Mouse (Mus musculus): ENCODE results near the gene Gpc4. TPM values are rescaled to one million over a fixed set of nuclear protein-coding genes. Genes with fewer than 3 reads are reported as not detected.

Gpc4 gene
- polyA plus RNA-seq, 1 experiment from 2014 or later, result 60.4 TPM

- Histone ChIP-seq H3K9me3 (no peaks in the 10 kb centered on the region), H3K36me3 (replicated peaks) (no peaks in the 10 kb centered on the region), H3K27ac (peak overlapping the region; percentile 65), H3K27me3 (no peaks in the 10 kb centered on the region), H3K9ac (no peak overlapping the region), H3K4me2 (no peak overlapping the region), H3K4me1 (peaks cover 3% of the 10 kb centered on the region; the same call in 1 of the 2 replicates), H3K4me3 (replicated peaks) (no peak overlapping the region)
- no peak; the same call in 1 of the 2 replicates for ATAC-seq (ENCODE audit: low FRiP score)
- 38% methylated on average over 2 of the region's 2 CpGs for WGBS
Measured at GRCm38 (mm10) chrX:52138461-52139075, 26.5 kb downstream of the Gpc4 start.

GRCm38 (mm10) chrX:52138033-52138432, 27.0 kb downstream of the Gpc4 start:
- no peak overlapping the region for H3K4me3 ChIP-seq (replicated peaks)
- H3K4me2 ChIP-seq, result no peak overlapping the region
- no peaks in the 10 kb centered on the region for H3K36me3 ChIP-seq (replicated peaks)
- peaks cover 3% of the 10 kb centered on the region; the same call in 1 of the 2 replicates for H3K4me1 ChIP-seq
- peak; percentile 75; the same call in 1 of the 2 replicates for ATAC-seq (ENCODE audit: low FRiP score)
- H3K9me3 ChIP-seq, result no peaks in the 10 kb centered on the region
- whole genome bisulfite sequencing, result 33% methylated on average over 5 of the region's 5 CpGs
- no peak overlapping the region for H3K27ac ChIP-seq
- H3K9ac ChIP-seq, result no peak overlapping the region
- H3K27me3 ChIP-seq, result no peaks in the 10 kb centered on the region

GRCm38 (mm10) chrX:52136525-52136924, 28.5 kb downstream of the Gpc4 start:
- no peak overlapping the region for H3K4me3 ChIP-seq (replicated peaks)
- H3K27ac ChIP-seq, result no peak overlapping the region
- 80% methylated on average over 5 of the region's 5 CpGs for WGBS
- no peak overlapping the region for H3K9ac ChIP-seq
- H3K4me2 ChIP-seq, result no peak overlapping the region
- no peaks in the 10 kb centered on the region for H3K36me3 ChIP-seq (replicated peaks)
- peaks cover 3% of the 10 kb centered on the region; the same call in 1 of the 2 replicates for H3K4me1 ChIP-seq
- H3K27me3 ChIP-seq, result no peaks in the 10 kb centered on the region
- H3K9me3 ChIP-seq, result no peaks in the 10 kb centered on the region
- no peak for ATAC-seq (ENCODE audit: low FRiP score)

DNA sequence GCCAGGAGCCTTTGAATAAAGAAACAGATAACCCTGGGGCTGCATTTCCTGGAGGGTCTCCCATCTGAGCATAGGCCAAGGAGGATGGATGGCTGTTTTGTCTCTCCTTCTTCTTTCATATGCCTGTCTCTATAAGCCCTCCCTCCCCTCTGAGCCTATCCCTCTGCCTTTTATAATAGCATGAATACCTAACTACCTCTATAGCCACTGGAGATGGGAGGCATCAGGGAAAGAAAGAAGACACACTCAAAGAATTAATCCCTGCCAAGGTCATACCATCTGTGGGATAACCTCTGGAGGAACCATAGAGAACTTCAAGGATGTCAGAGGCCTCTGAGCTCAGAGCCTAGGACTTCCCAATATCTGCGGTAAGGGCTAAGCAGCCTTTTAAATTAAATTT, 35.4 kb downstream of the Gpc4 start:
- H3K36me3 ChIP-seq (replicated peaks), result no peaks in the 10 kb centered on the region
- no peak overlapping the region for H3K9ac ChIP-seq
- no peak overlapping the region for H3K27ac ChIP-seq
- H3K9me3 ChIP-seq, result no peaks in the 10 kb centered on the region
- H3K4me3 ChIP-seq (replicated peaks), result no peak overlapping the region
- 100% methylated on average over 1 of the region's 1 CpGs for WGBS
- no peaks in the 10 kb centered on the region for H3K27me3 ChIP-seq
- no peaks in the 10 kb centered on the region for H3K4me1 ChIP-seq
- ATAC-seq (ENCODE audit: low FRiP score), result no peak
- no peak overlapping the region for H3K4me2 ChIP-seq

DNA sequence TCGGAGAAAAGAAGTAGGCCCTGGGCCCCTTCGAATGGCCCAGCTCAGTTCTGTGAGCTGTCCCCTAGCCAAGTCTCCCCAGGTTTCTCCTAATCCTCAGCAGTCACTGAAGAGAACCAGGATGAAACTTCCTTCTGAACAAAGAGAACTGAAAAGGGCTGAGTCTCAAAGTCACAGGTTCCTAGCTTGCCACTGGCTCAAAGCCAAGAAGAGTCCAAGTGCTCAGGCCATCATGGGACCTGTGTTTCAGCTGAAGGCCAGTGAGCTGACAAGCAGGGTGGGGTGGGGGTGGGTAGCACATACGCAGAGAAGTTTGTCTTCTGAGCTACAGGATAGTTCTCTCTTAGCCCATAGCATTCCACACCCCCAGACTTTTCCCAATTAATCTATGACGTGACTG, 36.3 kb downstream of the Gpc4 start:
- Histone ChIP-seq H3K4me1 (no peaks in the 10 kb centered on the region), H3K27ac (no peak overlapping the region), H3K27me3 (no peaks in the 10 kb centered on the region), H3K4me3 (replicated peaks) (no peak overlapping the region), H3K9ac (no peak overlapping the region), H3K36me3 (replicated peaks) (no peaks in the 10 kb centered on the region), H3K4me2 (no peak overlapping the region), H3K9me3 (no peaks in the 10 kb centered on the region)
- ATAC-seq (ENCODE audit: low FRiP score), result no peak
- WGBS, result 70% methylated on average over 4 of the region's 4 CpGs

DNA sequence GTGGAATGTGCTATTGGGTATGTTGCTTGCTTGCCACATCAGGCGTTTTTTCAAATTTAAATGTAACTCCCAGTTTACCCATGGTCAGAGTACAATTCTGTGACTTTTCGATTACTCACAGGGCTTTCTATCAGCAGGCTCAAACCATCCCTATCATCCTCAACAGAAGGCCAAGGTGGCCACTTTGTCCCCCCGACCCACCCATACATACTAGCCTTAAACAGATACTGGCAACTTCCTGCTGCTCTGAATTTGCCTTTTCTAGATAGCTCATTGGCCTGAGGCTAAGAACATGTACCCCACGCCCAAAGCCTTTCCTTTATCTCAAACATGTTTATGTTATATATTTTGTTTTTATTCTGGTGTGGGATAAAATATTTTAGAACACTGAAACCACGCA, 51.4 kb downstream of the Gpc4 start:
- no peaks in the 10 kb centered on the region for H3K27me3 ChIP-seq
- no peaks in the 10 kb centered on the region for H3K4me1 ChIP-seq
- H3K9me3 ChIP-seq, result no peaks in the 10 kb centered on the region
- H3K9ac ChIP-seq, result no peak overlapping the region
- 80% methylated on average over 5 of the region's 5 CpGs for WGBS
- H3K4me2 ChIP-seq, result no peak overlapping the region
- no peak overlapping the region for H3K27ac ChIP-seq
- no peak for ATAC-seq (ENCODE audit: low FRiP score)
- H3K4me3 ChIP-seq (replicated peaks), result no peak overlapping the region
- H3K36me3 ChIP-seq (replicated peaks), result no peaks in the 10 kb centered on the region

DNA sequence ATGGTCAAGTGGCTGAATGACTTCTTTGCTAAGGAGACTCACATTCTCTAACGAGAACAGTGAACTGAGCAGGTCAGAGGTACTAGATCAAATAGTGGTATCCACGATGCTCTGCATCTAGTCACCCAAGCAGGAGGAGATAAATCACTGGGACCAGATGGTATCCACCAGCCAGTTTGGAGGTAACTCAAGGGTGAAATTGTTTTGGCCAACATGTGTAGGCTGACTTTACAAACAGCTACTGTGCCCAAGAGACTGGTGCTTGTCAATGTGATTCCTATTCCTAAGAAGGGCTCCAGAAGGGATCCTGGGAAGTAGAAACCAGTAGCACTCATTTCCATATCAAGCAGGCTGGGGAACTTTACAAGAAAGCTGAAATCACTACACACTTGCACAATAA, 55.4 kb downstream of the Gpc4 start:
- H3K4me3 ChIP-seq (replicated peaks), result no peak overlapping the region
- no peaks in the 10 kb centered on the region for H3K9me3 ChIP-seq
- no peaks in the 10 kb centered on the region for H3K4me1 ChIP-seq
- H3K36me3 ChIP-seq (replicated peaks), result no peaks in the 10 kb centered on the region
- H3K4me2 ChIP-seq, result no peak overlapping the region
- H3K27ac ChIP-seq, result no peak overlapping the region
- WGBS, result 51% methylated on average over 2 of the region's 2 CpGs
- H3K9ac ChIP-seq, result no peak overlapping the region
- H3K27me3 ChIP-seq, result no peaks in the 10 kb centered on the region
- no peak for ATAC-seq (ENCODE audit: low FRiP score)

DNA sequence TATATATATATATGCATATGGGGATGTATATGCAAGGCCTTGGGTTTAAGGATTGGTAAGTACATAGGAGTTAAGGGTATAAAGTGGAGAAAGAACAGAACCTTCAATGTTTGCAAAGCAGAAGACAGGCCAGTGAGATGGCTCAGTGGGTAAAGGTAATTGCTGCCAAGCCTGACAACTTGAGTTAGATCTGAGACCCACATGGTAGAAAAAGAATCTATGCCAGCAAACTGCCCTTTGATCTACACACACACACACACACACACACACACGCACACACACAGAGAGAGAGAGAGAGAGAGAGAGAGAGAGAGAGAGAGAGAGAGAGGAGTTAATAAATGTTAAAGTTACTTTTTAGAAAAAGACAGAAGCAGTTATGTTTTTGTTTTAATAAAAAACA, 56.1 kb downstream of the Gpc4 start:
- H3K4me3 ChIP-seq (replicated peaks), result no peak overlapping the region
- no peak overlapping the region for H3K9ac ChIP-seq
- no peaks in the 10 kb centered on the region for H3K36me3 ChIP-seq (replicated peaks)
- no peak overlapping the region for H3K27ac ChIP-seq
- H3K9me3 ChIP-seq, result no peaks in the 10 kb centered on the region
- H3K27me3 ChIP-seq, result no peaks in the 10 kb centered on the region
- ATAC-seq (ENCODE audit: low FRiP score), result no peak
- H3K4me2 ChIP-seq, result no peak overlapping the region
- WGBS, result 100% methylated on average over 1 of the region's 1 CpGs
- H3K4me1 ChIP-seq, result no peaks in the 10 kb centered on the region

DNA sequence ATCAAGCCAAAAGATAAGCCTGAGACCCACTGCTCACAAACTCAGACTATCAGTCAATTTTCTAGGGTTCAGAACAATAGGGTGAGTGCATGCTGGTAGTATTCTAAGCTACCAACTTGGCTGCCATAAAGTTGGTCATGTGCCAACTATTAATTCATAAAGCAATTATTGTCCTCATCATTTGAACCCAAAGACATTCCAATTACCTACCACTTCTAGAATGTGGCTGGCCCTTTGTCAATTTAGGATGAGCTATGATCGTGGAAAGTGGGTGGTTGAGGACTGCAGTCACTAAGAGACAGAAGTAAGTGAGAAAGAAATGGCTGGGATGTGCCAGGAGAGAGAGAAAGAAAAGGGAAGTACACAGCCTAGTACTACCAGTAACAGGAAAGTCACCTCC, 61.3 kb downstream of the Gpc4 start:
- WGBS, result 73% methylated on average over 1 of the region's 1 CpGs
- H3K36me3 ChIP-seq (replicated peaks), result no peaks in the 10 kb centered on the region
- H3K27ac ChIP-seq, result no peak overlapping the region
- H3K4me2 ChIP-seq, result no peak overlapping the region
- no peaks in the 10 kb centered on the region for H3K4me1 ChIP-seq
- no peak overlapping the region for H3K4me3 ChIP-seq (replicated peaks)
- no peak overlapping the region for H3K9ac ChIP-seq
- no peak for ATAC-seq (ENCODE audit: low FRiP score)
- H3K27me3 ChIP-seq, result no peaks in the 10 kb centered on the region
- H3K9me3 ChIP-seq, result no peaks in the 10 kb centered on the region

GRCm38 (mm10) chrX:52101940-52102339, 63.1 kb downstream of the Gpc4 start:
- no peaks in the 10 kb centered on the region for H3K9me3 ChIP-seq
- no peak overlapping the region for H3K4me2 ChIP-seq
- H3K36me3 ChIP-seq (replicated peaks), result no peaks in the 10 kb centered on the region
- ATAC-seq (ENCODE audit: low FRiP score), result no peak
- H3K27me3 ChIP-seq, result no peaks in the 10 kb centered on the region
- H3K27ac ChIP-seq, result no peak overlapping the region
- no peaks in the 10 kb centered on the region for H3K4me1 ChIP-seq
- H3K4me3 ChIP-seq (replicated peaks), result no peak overlapping the region
- H3K9ac ChIP-seq, result no peak overlapping the region
- 87% methylated on average over 1 of the region's 1 CpGs for WGBS

DNA sequence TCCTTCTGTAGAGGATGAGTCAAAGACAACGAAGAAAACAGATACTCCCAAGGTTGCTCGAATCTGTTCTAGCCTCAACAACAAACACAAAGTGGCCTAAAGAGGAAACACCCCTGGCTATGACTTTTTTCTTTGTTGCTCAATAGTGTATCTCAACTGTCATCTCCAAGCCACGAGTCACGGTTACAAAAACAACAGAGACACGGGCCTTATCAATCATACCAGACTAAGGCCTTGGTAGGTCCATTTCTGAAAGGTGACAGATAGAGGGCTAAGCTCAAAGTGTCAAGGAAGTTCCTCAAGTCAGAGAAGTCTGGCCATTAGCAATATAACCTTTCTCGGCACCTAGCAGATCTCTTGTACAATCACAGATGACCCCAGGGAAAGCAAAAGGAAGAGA, 63.6 kb downstream of the Gpc4 start:
- H3K36me3 ChIP-seq (replicated peaks), result no peaks in the 10 kb centered on the region
- no peak overlapping the region for H3K4me3 ChIP-seq (replicated peaks)
- H3K9ac ChIP-seq, result no peak overlapping the region
- no peak for ATAC-seq (ENCODE audit: low FRiP score)
- H3K27me3 ChIP-seq, result no peaks in the 10 kb centered on the region
- H3K9me3 ChIP-seq, result no peaks in the 10 kb centered on the region
- no peak overlapping the region for H3K27ac ChIP-seq
- no peaks in the 10 kb centered on the region for H3K4me1 ChIP-seq
- 90% methylated on average over 6 of the region's 6 CpGs for WGBS
- no peak overlapping the region for H3K4me2 ChIP-seq

GRCm38 (mm10) chrX:52087726-52088348, 77.2 kb downstream of the Gpc4 start:
- Histone ChIP-seq H3K27me3 (no peaks in the 10 kb centered on the region), H3K4me1 (no peaks in the 10 kb centered on the region; the same call in 1 of the 2 replicates), H3K9me3 (no peaks in the 10 kb centered on the region), H3K4me2 (no peak overlapping the region), H3K9ac (no peak overlapping the region), H3K27ac (no peak overlapping the region), H3K36me3 (replicated peaks) (no peaks in the 10 kb centered on the region), H3K4me3 (replicated peaks) (no peak overlapping the region)
- ATAC-seq (ENCODE audit: low FRiP score), result peak; percentile 82
- 27% methylated on average over 7 of the region's 7 CpGs for WGBS
